Mouse (Mus musculus): ENCODE data around the gene Tsfm.

Tsfm gene

DNA sequence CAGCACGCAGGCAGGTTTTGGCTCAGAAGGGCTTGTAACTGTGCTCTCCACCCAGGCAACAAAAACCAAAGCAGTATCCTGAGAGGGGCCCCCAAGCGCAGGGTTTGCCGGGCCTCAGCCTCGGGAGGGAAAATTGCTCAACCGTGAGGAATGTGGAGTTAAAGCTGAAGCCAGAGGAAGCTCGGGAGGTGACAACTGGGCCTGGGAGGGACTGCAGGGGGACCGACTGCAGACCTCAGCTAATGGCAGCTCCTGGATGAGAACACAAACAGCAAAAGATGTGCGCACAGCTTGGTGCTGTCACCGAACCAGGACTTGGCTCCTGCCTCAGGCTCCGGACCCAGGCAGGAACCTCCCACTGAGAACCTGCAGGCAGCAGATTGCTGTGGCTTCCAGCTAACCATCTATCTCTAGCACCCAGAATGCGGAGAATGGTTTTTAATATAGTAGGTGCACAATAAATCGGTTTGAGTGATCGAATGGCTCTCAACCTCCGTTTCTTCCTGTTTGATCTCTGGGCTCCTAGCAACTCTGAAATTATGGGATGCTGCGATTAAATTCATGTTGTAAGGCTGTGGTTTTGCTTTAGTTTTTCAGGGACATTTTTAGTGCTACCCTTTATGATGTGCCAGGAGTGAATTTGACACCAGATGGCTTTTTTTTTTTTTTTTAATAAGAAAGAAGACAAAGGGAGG lies 68.2 kb downstream of the Tsfm start:
- DNase-seq (ENCODE audit: low spot score in 2 of 2), result no peak

DNA sequence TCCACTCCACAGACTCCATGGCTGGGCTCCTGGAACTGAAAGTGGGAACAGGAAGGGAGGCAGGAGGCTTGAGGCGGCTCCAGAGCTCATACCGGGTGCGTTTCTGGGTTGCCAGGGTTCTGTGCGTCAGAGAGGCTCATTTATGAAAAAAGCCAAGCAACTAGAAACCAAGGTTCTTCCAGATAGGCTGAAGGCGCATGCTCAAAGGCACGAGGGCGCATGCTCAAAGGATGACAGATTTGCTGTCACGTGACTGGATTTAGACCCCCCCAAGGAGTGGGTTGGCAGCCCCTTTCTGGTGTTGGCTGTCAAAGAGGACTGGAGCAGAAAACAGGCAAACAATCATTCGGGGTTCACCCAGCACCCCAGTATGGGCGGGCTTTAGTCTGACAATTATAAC lies 68.9 kb downstream of the Tsfm start:
- DNase-seq (ENCODE audit: low spot score in 2 of 2), result no peak
